Mouse (Mus musculus) CH12.LX (cell line): Measurements from ENCODE around the gene Gm20683. TPM values are rescaled to one million over a fixed set of nuclear protein-coding genes. Genes with fewer than 3 reads are reported as not detected.
A peak's percentile ranks its signal among the peaks of the same experiment; 100 is the strongest.

ENCODE experiments used
- DNase-seq: peaks from one replicate; pipeline ENCODE4 v3.0.0-alpha.2; 2013; ENCODE audit errors: extremely low read depth
- H3K27ac ChIP-seq: 2 replicates; pipeline ENCODE4 v1.5.1; 2012; ENCODE audit warnings: low read depth, mild to moderate bottlenecking, control low read depth, moderate library complexity; ENCODE audit not compliant: insufficient read depth
- H3K27me3 ChIP-seq: replicated peaks from 2 replicates; pipeline ENCODE3; 2012; ENCODE audit warnings: inconsistent platforms
- H3K36me3 ChIP-seq, 2 experiments: replicated peaks in 1 of 2; 2 replicates each; pipeline versions ENCODE3 to v1.6.1; 2012; ENCODE audit warnings: inconsistent platforms in 1 of 2, low read length in 1 of 2, mild to moderate bottlenecking in 1 of 2, mixed read lengths in 1 of 2, moderate library complexity in 1 of 2; ENCODE audit not compliant: control insufficient read depth in 1 of 2, insufficient read depth in 1 of 2
- H3K4me1 ChIP-seq, 2 experiments: 2 replicates each; pipeline ENCODE4 v1.6.1; 2012; ENCODE audit warnings: inconsistent platforms in 1 of 2, moderate library complexity in 1 of 2; ENCODE audit not compliant: insufficient read depth in 2 of 2, control insufficient read depth in 1 of 2
- H3K4me2 ChIP-seq: 2 replicates; pipeline ENCODE4 v1.6.1; 2012; ENCODE audit warnings: low read depth, mild to moderate bottlenecking, control low read depth; ENCODE audit not compliant: poor library complexity, insufficient read depth, severe bottlenecking
- H3K4me3 ChIP-seq, 3 experiments: fragments of 150-350 bp in 1 of 3; sonication (generic) in 1 of 3; replicated peaks in 1 of 3; 2 replicates each; pipeline versions ENCODE3 to v1.5.1; 2011 to 2012; ENCODE audit warnings: low read depth in 2 of 3, low read length in 2 of 3, mild to moderate bottlenecking in 2 of 3, moderate library complexity in 2 of 3, control low read depth in 1 of 3, improper control_type of control experiment in 1 of 3, inconsistent platforms in 1 of 3, mixed read lengths in 1 of 3; ENCODE audit not compliant: poor library complexity in 1 of 3
- H3K79me2 ChIP-seq: replicated peaks from 2 replicates; pipeline ENCODE4 v1.6.1; 2012; ENCODE audit warnings: mild to moderate bottlenecking, moderate library complexity; ENCODE audit not compliant: control insufficient read depth, poor library complexity, insufficient read depth, severe bottlenecking; ENCODE audit errors: extremely low read depth
- H3K9ac ChIP-seq: 2 replicates; pipeline ENCODE4 v1.6.1; 2012; ENCODE audit warnings: low read depth, mild to moderate bottlenecking, control low read depth, moderate library complexity; ENCODE audit not compliant: insufficient read depth
- H3K9me3 ChIP-seq: replicated peaks from 2 replicates; pipeline ENCODE3; 2012; ENCODE audit warnings: low read length, inconsistent platforms, mixed read lengths
- BHLHE40 ChIP-seq: IDR thresholded peaks from 2 replicates; pipeline ENCODE4 v1.6.1; 2011; ENCODE audit warnings: mild to moderate bottlenecking, low read depth, low read length, improper control_type of control experiment
- CHD1 ChIP-seq: IDR thresholded peaks from 2 replicates; pipeline ENCODE4 v1.6.1; 2012; ENCODE audit warnings: low read depth, low read length, improper control_type of control experiment, inconsistent platforms
- CHD2 ChIP-seq: IDR thresholded peaks from 2 replicates; pipeline ENCODE4 v1.6.1; 2011; ENCODE audit warnings: low read length, improper control_type of control experiment
- ELF1 ChIP-seq: IDR thresholded peaks from 2 replicates; pipeline ENCODE4 v1.6.1; 2014; ENCODE audit warnings: low read depth, mild to moderate bottlenecking, inconsistent platforms, low read length, improper control_type of control experiment
- EP300 ChIP-seq: IDR thresholded peaks from 2 replicates; pipeline ENCODE4 v1.6.1; 2011; ENCODE audit warnings: low read length, improper control_type of control experiment
- ETS1 ChIP-seq: conservative IDR thresholded peaks from 2 replicates; pipeline ENCODE4 v1.6.1; 2012; ENCODE audit warnings: low read depth, mild to moderate bottlenecking, inconsistent platforms, low read length, improper control_type of control experiment, moderate library complexity
- JUN ChIP-seq: IDR thresholded peaks from 2 replicates; pipeline ENCODE4 v1.6.1; 2011; ENCODE audit warnings: low read depth, mild to moderate bottlenecking, low read length, improper control_type of control experiment, moderate library complexity; ENCODE audit not compliant: insufficient read depth
- JUND ChIP-seq: conservative IDR thresholded peaks from 2 replicates; pipeline ENCODE4 v1.6.1; 2011; ENCODE audit warnings: low read depth, low read length, improper control_type of control experiment
- MAX ChIP-seq: IDR thresholded peaks from 2 replicates; pipeline ENCODE4 v1.6.1; 2011; ENCODE audit warnings: low read length, improper control_type of control experiment
- MAZ ChIP-seq: IDR thresholded peaks from 2 replicates; pipeline ENCODE4 v1.6.1; 2012; ENCODE audit warnings: low read depth, mild to moderate bottlenecking, inconsistent platforms, low read length, improper control_type of control experiment, moderate library complexity
- MXI1 ChIP-seq: IDR thresholded peaks from 2 replicates; pipeline ENCODE4 v1.6.1; 2011; ENCODE audit warnings: mild to moderate bottlenecking, low read depth, low read length, improper control_type of control experiment
- NELFE ChIP-seq: IDR thresholded peaks from 2 replicates; pipeline ENCODE4 v1.6.1; 2011; ENCODE audit warnings: low read depth, low read length, improper control_type of control experiment
- NRF1 ChIP-seq: IDR thresholded peaks from 2 replicates; pipeline ENCODE4 v1.6.1; 2014; ENCODE audit warnings: low read depth, mild to moderate bottlenecking, inconsistent platforms, low read length, improper control_type of control experiment, moderate library complexity
- PAX5 ChIP-seq: IDR thresholded peaks from 2 replicates; pipeline ENCODE4 v1.6.1; 2012; ENCODE audit warnings: low read length, inconsistent platforms, mixed read lengths
- POLR2A ChIP-seq: IDR thresholded peaks from 2 replicates; pipeline ENCODE4 v1.6.1; 2011; ENCODE audit warnings: low read depth, mild to moderate bottlenecking, improper control_type of control experiment, low read length
- POLR2AphosphoS2 ChIP-seq: IDR thresholded peaks from 2 replicates; pipeline ENCODE4 v1.6.1; 2011; ENCODE audit warnings: low read depth, low read length, improper control_type of control experiment
- RAD21 ChIP-seq: IDR thresholded peaks from 2 replicates; pipeline ENCODE4 v1.6.1; 2011; ENCODE audit warnings: low read depth, mild to moderate bottlenecking, low read length, improper control_type of control experiment, moderate library complexity
- TCF12 ChIP-seq: IDR thresholded peaks from 2 replicates; pipeline ENCODE4 v1.6.1; 2014; ENCODE audit warnings: low read depth, mild to moderate bottlenecking, inconsistent platforms, low read length, improper control_type of control experiment
- UBTF ChIP-seq: IDR thresholded peaks from 2 replicates; pipeline ENCODE4 v1.6.1; 2012; ENCODE audit warnings: low read depth, mild to moderate bottlenecking, inconsistent platforms, low read length, improper control_type of control experiment, moderate library complexity
- USF1 ChIP-seq: IDR thresholded peaks from 2 replicates; pipeline ENCODE4 v1.6.1; 2014; ENCODE audit warnings: low read depth, mild to moderate bottlenecking, inconsistent platforms, low read length, improper control_type of control experiment
- ZMIZ1 ChIP-seq: IDR thresholded peaks from 2 replicates; pipeline ENCODE4 v1.6.1; 2012; ENCODE audit warnings: low read depth, mild to moderate bottlenecking, inconsistent platforms, low read length, improper control_type of control experiment
- ZNF384 ChIP-seq: IDR thresholded peaks from 2 replicates; pipeline ENCODE4 v1.6.1; 2012; ENCODE audit warnings: low read depth, low read length, improper control_type of control experiment, inconsistent platforms
- dilution Hi-C: fragments of 300-500 bp; cut with MboI; formaldehyde crosslinking; loops from 2 replicates; pipeline ENCODE4 v1.14.3; 2020; ENCODE audit warnings: low sequenced_read_pairs; ENCODE audit not compliant: extremely low pct_unique_long_range_greater_than_20kb, extremely low pct_ligation_motif_present
- in situ Hi-C: fragments of 300-500 bp; cut with MboI; formaldehyde crosslinking; loops from 3 replicates; pipeline ENCODE4 v1.14.3; 2019; ENCODE audit warnings: low sequenced_read_pairs, low pct_ligation_motif_present, low pct_unique_long_range_greater_than_20kb, mixed read lengths
- polyA plus RNA-seq: library from polyadenylated mRNA; unstranded; fragments of >175 nt; gene quantifications from 2 replicates; pipeline ENCODE4 v1.2.1, GENCODE M21; 2012; ENCODE audit warnings: low read depth; ENCODE audit not compliant: insufficient read length
- total RNA-seq, 2 experiments: library from RNA; depleted of rRNA; stranded (reverse); fragments of 300-350 nt in 1 of 2; fragments of >200 nt in 1 of 2; gene quantifications; 2 replicates each; pipeline ENCODE4 v1.2.3; 2012 to 2014

The Gm20683 gene
- total and polyA plus RNA-seq, 3 experiments: 1.3 to 4.8 (median 3.8) TPM

- dilution Hi-C loops: no loop called here
- peaks cover 73% of the 10 kb centered on the region for H3K27me3 ChIP-seq
- H3K4me3 ChIP-seq: no peak overlapping the region
- H3K9ac ChIP-seq: no peak overlapping the region
- H3K4me2 ChIP-seq: no peak overlapping the region
- TF ChIP-seq USF1: no peak
- TF ChIP-seq RAD21: no peak
- TF ChIP-seq POLR2AphosphoS2: no peak
- no peak for TF ChIP-seq CHD2
- no peak for TF ChIP-seq ETS1
- TF ChIP-seq EP300: no peak
- no peak for TF ChIP-seq PAX5
- no peak for TF ChIP-seq NELFE
- no peak for TF ChIP-seq MAZ
- no peak for TF ChIP-seq UBTF
- no peak for TF ChIP-seq JUND
- no peak for TF ChIP-seq CHD1
- TF ChIP-seq TCF12: no peak
- no peaks in the 10 kb centered on the region for H3K36me3 ChIP-seq
- H3K79me2 ChIP-seq: no peaks in the 10 kb centered on the region
- no peaks in the 10 kb centered on the region for H3K9me3 ChIP-seq
- in situ Hi-C loops: no loop called here
- DNase-seq: no peak
- H3K4me1 ChIP-seq: 0 out of 4 replicates have a peak, but pooled peaks cover 0 to 3% of the 10 kb centered on the region in 2 experiments
- H3K27ac ChIP-seq: no peak overlapping the region
Measured at GRCm38 (mm10) chr17:25806507-25806906, 35.1 kb downstream of the Gm20683 start.

GRCm38 (mm10) chr17:25802825-25803517, 38.6 kb downstream of the Gm20683 start:
- 0 out of 4 replicates have a peak, but pooled peaks cover 0 to 3% of the 10 kb centered on the region in 2 experiments for H3K4me1 ChIP-seq
- no peaks in the 10 kb centered on the region for H3K79me2 ChIP-seq
- dilution Hi-C loops: no loop called here
- no peaks in the 10 kb centered on the region for H3K36me3 ChIP-seq
- no peak overlapping the region for H3K4me3 ChIP-seq
- no peak overlapping the region for H3K4me2 ChIP-seq
- H3K9me3 ChIP-seq: peaks cover 2% of the 10 kb centered on the region
- no peak for DNase-seq
- no peak overlapping the region for H3K27ac ChIP-seq
- peaks cover 61% of the 10 kb centered on the region for H3K27me3 ChIP-seq
- TF ChIP-seq NRF1 (no peak), ZMIZ1 (no peak), NELFE (no peak), ELF1 (no peak), PAX5 (no peak), POLR2A (no peak), ZNF384 (no peak), BHLHE40 (peak; percentile 49), JUN (no peak), MAX (no peak), CHD1 (no peak), MXI1 (peak; percentile 45; the same call in 1 of the 2 replicates)
- TF ChIP-seq, all 38 proteins: peak for 2
- no peak overlapping the region for H3K9ac ChIP-seq
- in situ Hi-C loops: no loop called here
